31 mouse cellular contexts compared by ENCODE assay signal in the genomic region with DNA sequence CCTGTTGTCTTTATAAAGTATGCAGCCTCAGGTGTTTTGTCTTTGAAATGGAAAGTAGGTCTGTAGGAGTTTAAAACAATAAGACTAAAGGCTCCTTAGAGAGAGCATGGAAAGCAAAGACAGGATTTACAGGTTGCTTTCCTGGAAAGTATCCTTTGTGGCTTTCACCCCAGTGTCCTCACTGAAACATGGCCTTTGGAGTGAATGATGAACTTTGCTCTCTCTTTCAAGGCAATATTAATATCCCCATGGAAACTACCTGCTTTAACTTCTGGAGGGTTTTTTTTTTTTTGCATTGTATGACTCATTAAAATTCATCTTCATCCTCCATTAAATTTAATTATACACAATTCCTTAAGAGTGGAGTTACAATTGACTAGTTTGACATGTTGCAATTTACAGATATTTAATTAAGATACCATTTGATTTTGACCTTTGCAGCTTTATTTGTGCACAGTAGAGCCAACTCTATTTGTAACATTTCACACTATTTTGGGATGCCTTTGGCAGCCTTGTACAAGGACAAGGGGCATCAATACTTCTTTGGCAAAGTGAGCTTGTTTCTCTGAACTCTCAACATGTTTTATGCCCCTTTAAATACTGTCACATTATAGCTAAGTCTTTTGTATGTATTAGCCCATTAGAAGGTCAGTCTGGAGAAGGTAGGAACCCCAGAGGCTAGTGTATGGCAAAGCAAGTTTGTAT.
"Had no signal": no experiment of that assay in that cellular context is flagged by ENCODE, and none has a peak within 500 bp of the region (broad histone marks: within the 10 kb centered on the region; RNA-seq: fewer than 3 reads in every experiment).

No protein-coding gene starts in this region.

- H3K4me2 ChIP-seq: limb, embryonic 12.5 days; limb, embryonic 13.5 days; limb, embryonic 15.5 days; liver, embryonic 12.5 days; liver, embryonic 13.5 days; liver, embryonic 15.5 days; lung, embryonic 14.5 days; lung, embryonic 15.5 days; midbrain, embryonic 11.5 days; midbrain, embryonic 12.5 days; midbrain, embryonic 13.5 days; midbrain, embryonic 15.5 days; neural tube, embryonic 12.5 days had no signal

- DNase-seq: left cerebral cortex, postnatal 4 days; liver; liver, embryonic 13.5 days; liver, postnatal 0 days; lung, adult 18-20 months; lung, adult 2 months; lung, embryonic 14.5 days; lung, postnatal 10 days; lung, postnatal 14 days; lung, postnatal 36 days; lung, postnatal 4 days; midbrain, embryonic 14.5 days had no signal

- H3K4me3 ChIP-seq: limb, embryonic 10.5 days; limb, embryonic 12.5 days; limb, embryonic 13.5 days; limb, embryonic 15.5 days; liver, embryonic 12.5 days; liver, embryonic 13.5 days; liver, embryonic 15.5 days; lung, embryonic 15.5 days; megakaryocyte, embryonic 14.5 days; midbrain, embryonic 10.5 days; midbrain, embryonic 12.5 days; midbrain, embryonic 13.5 days; midbrain, embryonic 15.5 days; myocyte; neural tube, embryonic 12.5 days had no signal

- H3K9ac ChIP-seq: limb, embryonic 12.5 days; limb, embryonic 13.5 days; limb, embryonic 15.5 days; liver, embryonic 12.5 days; liver, embryonic 13.5 days; liver, embryonic 14.5 days; liver, embryonic 15.5 days; liver, postnatal 0 days; lung, embryonic 14.5 days; lung, embryonic 15.5 days; midbrain, embryonic 12.5 days; midbrain, embryonic 13.5 days; midbrain, embryonic 15.5 days; neural tube, embryonic 12.5 days had no signal

- H3K36me3 ChIP-seq: limb, embryonic 10.5 days; limb, embryonic 12.5 days; limb, embryonic 13.5 days; limb, embryonic 15.5 days; liver, embryonic 12.5 days; liver, embryonic 13.5 days; liver, embryonic 15.5 days; lung, embryonic 15.5 days; midbrain, embryonic 10.5 days; midbrain, embryonic 12.5 days; midbrain, embryonic 13.5 days; midbrain, embryonic 15.5 days; neural tube, embryonic 12.5 days had no signal

- H3K9me3 ChIP-seq: limb, embryonic 10.5 days; limb, embryonic 12.5 days; limb, embryonic 13.5 days; limb, embryonic 15.5 days; liver, embryonic 12.5 days; liver, embryonic 13.5 days; liver, embryonic 15.5 days; lung, embryonic 15.5 days; megakaryocyte, embryonic 14.5 days; midbrain, embryonic 10.5 days; midbrain, embryonic 12.5 days; midbrain, embryonic 13.5 days; midbrain, embryonic 15.5 days; neural tube, embryonic 12.5 days had no signal

- ATAC-seq: liver, embryonic 12.5 days; liver, postnatal 0 days; lung, postnatal 0 days; midbrain, embryonic 13.5 days; midbrain, embryonic 15.5 days; midbrain, embryonic 16.5 days had no signal

- H3K27ac ChIP-seq: limb, embryonic 10.5 days; limb, embryonic 12.5 days; limb, embryonic 13.5 days; limb, embryonic 15.5 days; liver, embryonic 12.5 days; liver, embryonic 13.5 days; liver, embryonic 14.5 days; liver, embryonic 15.5 days; lung, embryonic 15.5 days; macrophage; midbrain, embryonic 10.5 days; midbrain, embryonic 12.5 days; midbrain, embryonic 13.5 days; midbrain, embryonic 15.5 days; neural tube, embryonic 12.5 days had no signal

- H3K27me3 ChIP-seq: limb, embryonic 12.5 days; limb, embryonic 13.5 days; limb, embryonic 15.5 days; liver, embryonic 12.5 days; liver, embryonic 13.5 days; liver, embryonic 15.5 days; lung, embryonic 15.5 days; megakaryocyte, embryonic 14.5 days; midbrain, embryonic 12.5 days; midbrain, embryonic 13.5 days; midbrain, embryonic 15.5 days; neural tube, embryonic 12.5 days had no signal

- H3K4me1 ChIP-seq: limb, embryonic 10.5 days; limb, embryonic 12.5 days; limb, embryonic 13.5 days; limb, embryonic 15.5 days; liver, embryonic 12.5 days; liver, embryonic 13.5 days; liver, embryonic 15.5 days; lung, embryonic 15.5 days; megakaryocyte, embryonic 14.5 days; midbrain, embryonic 10.5 days; midbrain, embryonic 12.5 days; midbrain, embryonic 13.5 days; midbrain, embryonic 15.5 days; neural tube, embryonic 12.5 days had no signal
